Mouse (Mus musculus) retina, adult 2 months (tissue): ENCODE measurements around the gene Disc1.

ENCODE experiments used
- DNase-seq: peaks from one replicate; pipeline ENCODE4 v3.0.0-alpha.2; 2012; ENCODE audit warnings: low read depth, low spot score

Disc1 gene

DNA sequence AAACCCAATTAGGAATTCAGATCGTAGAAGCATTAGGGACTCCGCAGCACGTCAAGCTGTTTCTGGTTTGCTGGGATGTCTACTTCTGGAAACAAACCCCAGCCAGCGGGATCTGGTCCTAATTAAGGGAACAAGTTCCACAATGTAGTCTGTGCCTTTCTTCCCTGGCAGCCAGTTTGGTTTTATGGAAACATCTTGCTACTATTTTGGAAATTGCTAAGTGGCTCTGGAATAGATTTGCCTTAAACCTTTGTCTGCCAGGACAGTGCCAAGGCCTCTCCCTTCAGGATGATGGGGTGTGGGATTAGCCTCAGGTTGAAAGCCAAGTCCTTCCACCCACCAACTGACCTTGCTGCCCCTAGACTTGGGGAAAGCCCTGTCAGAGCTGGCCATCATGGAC lies 164.7 kb downstream of the Disc1 start:
- no peak for DNase-seq

DNA sequence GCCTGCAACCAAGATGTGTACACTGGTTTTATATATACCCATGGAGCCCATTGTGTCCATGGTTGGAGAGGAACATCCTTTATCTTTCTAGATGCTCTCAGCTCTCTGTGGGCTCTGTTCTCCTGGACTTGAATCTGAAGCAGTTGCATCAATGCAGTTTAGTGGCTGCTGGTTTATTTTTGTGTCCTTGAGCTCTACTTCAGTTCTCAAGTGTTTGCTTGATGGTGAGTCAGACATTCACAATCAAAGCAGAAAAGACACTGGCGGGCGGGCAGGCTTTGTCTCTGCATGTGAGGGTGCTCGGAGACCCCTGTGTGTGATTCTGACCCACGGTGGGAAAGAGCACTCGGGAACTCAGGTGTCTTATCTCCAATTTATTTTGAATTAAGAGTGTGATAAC lies 166.6 kb downstream of the Disc1 start:
- no peak for DNase-seq

DNA sequence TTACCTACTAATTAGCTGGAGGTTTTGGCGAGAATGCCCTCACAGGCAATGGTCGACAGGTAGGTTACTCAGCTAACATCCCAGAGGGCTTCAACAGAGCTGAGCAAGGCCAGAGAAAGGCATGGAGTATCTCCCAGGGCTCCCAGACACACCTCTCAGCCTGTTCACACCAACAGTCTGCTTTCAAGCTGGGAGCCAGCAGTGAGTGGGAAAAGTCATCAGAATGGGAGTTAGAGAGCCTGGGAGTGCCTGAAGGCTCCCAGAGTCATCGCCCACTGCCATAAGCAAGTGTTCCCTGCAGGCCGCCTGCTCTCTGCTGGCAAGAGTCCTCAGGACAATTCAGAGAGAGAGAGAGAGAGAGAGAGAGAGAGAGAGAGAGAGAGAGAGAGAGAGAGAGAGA lies 167.1 kb downstream of the Disc1 start:
- no peak for DNase-seq

DNA sequence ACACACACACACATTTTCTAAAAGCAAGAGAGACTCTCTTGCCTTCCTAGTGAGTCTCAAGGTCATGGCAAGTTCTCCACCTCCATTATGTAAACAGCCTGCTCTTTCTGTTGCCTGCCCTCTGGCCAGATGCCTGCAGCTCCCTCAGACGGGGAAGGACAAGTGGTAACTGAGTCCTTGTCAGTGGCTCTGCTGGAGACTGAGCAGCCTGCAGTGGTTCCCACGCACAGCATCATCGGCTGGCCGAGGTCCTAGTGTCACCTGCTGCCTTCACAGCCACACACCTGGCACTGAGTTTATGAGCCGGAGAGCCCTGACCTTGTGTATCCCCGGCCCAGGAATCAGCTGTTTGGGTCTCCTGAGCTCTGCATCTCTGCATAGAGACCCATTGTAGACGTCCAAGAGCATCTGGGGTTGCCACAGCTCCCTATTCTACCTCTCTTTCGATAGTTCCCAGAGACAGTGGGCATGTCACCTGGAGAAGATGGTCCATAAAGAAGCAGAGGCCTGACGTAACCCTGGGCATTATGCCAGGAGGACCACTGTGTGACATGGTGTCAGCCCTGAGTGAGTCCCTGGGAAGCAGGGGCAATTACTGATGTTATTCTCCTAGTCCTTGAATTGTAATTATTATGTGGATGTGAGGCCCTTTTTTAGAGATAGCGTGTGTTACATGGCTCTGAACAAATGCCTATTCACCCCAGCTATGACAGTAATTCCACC lies 169.2 kb downstream of the Disc1 start:
- no peak for DNase-seq

DNA sequence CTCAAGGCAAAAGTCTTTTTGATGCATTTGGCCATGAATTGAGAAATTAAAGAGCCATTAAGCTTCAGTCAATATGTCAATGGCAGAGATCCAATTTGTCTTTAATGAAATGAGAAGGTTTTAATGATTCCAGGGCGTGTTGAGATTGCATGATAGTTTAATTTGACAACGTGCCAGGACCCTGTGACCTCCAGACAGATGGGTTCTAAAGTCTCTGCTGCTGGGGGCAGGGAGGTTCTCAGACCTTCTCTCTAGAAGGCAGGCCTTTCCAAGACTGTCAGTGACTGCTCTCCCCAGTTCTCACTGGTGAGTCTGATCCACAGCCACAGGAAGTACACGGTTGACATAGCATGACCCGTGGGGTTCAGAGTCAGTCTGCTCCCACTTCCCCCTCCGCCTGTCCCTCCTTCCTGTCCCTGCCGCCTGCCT lies 170.3 kb downstream of the Disc1 start:
- no peak for DNase-seq

- DNase-seq: no peak
These were observed 171.3 kb downstream of the Disc1 start for GRCm38 (mm10) chr8:125225266-125225665.

DNA sequence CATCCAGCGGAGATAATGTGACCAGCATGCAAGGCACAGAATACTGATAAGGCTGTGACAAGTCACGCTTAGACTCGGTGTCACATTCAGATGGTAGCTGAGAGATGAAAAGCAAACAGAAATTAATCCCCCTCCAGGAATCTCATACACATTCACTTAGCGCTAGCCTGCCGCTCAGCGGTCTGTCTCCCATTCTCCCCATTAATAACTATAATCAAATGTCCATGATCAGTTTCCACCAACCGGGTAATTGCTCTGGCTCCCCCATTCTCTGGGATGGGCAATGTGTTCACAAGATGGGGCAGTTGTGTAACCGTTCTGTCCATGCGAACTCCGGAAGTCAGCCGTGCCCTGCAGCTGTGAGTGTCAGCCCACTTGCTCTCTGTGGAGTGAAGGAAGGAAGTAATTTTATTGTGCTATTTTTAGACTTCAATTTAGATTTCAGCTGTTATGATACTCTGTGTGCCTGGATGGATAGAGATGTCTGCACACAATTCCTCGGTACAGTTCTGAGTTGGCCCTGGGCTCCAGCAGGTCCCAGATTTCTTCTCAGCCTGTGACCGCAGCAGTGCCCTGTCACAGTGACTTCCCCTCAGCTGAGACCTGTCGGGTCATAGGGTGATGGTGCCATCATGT lies 173.1 kb downstream of the Disc1 start:
- no peak for DNase-seq

- no peak for DNase-seq
These were observed 176.6 kb downstream of the Disc1 start for GRCm38 (mm10) chr8:125230526-125231131.

DNA sequence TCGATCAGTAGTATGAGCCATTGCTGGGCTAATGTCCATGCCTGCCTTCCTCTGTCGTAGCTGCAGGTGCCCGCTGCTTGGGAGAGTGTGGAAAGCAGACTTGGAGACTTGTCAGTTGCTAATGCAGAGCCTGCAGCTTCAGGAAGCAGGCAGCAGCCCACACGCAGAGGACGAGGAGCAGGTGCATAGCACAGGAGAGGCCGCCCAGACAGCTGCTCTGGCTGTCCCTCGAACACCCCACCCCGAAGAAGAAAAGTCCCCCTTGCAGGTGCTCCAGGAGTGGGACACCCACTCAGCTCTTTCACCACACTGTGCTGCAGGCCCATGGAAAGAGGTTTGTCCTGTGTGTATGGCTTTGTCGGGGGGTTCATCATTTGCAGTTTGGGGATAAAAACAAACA lies 178.7 kb downstream of the Disc1 start:
- no peak for DNase-seq

- DNase-seq: no peak
These were observed 182.2 kb downstream of the Disc1 start for GRCm38 (mm10) chr8:125235898-125236835.

DNA sequence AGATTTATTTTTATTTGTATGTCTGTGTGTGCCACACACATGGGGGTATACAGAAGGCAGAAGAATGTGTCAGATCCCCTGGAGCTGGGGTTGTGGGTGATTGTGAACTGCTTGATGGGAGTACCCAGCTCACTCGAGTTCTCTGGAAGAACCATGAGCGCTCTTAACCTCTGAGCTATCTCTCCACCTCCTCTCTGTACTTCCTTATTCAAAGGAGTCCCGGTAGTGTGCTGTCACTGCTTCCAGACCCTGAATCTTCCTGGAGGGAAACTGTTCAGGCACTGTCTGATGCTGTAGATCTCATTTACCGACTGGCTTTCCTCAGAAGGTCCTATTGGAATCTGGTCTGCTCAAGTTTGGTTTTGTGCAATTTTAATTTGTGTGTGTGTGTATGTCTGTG lies 186.8 kb downstream of the Disc1 start:
- DNase-seq: no peak

- no peak for DNase-seq
These were observed 188.4 kb downstream of the Disc1 start for GRCm38 (mm10) chr8:125242382-125242781.

DNA sequence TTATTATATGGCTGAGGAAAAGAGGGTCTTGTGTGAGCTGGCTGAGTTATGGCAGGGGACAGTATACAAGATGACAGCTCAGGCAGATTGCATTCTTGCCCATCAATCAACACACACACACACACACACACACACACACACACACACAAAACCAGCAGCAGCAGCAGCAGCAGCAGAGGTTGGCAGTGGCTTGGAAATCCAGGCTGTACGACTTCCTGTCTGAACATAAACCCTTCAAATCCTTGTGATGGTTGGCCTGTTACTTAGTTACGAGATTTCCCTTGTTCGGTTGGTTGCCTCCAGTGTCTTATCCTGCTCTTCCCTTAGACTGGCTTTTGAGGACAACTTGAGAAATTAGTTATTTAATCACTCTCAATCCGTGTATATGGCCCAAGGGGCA lies 188.9 kb downstream of the Disc1 start:
- DNase-seq: no peak

- no peak for DNase-seq
These were observed 192.8 kb downstream of the Disc1 start for GRCm38 (mm10) chr8:125246737-125247292.

DNA sequence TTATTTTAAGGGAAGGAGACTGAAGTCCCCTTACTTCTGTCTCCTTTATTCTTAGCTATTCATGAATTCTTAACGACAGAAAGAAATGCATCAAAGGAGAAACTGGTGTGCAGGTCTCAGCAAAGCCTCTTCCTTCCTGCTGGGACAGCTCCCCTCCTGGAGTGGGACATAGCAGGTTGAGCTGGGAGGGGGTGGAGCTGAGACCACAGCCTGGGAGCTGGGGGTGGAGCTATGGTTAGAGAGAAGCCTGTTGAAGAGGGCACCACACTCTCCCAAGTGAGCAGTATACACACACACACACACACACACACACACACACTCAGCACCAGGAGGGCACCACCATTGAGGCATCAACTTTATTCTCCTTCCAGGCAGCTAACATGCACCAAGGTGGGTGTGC lies 193.4 kb downstream of the Disc1 start:
- DNase-seq: no peak

- DNase-seq: no peak
These were observed 199.0 kb downstream of the Disc1 start for GRCm38 (mm10) chr8:125252946-125253345.

GRCm38 (mm10) chr8:125253505-125254180 lies 199.6 kb downstream of the Disc1 start:
- DNase-seq: no peak

GRCm38 (mm10) chr8:125254188-125255005 lies 200.4 kb downstream of the Disc1 start:
- DNase-seq: peak; percentile 90

DNA sequence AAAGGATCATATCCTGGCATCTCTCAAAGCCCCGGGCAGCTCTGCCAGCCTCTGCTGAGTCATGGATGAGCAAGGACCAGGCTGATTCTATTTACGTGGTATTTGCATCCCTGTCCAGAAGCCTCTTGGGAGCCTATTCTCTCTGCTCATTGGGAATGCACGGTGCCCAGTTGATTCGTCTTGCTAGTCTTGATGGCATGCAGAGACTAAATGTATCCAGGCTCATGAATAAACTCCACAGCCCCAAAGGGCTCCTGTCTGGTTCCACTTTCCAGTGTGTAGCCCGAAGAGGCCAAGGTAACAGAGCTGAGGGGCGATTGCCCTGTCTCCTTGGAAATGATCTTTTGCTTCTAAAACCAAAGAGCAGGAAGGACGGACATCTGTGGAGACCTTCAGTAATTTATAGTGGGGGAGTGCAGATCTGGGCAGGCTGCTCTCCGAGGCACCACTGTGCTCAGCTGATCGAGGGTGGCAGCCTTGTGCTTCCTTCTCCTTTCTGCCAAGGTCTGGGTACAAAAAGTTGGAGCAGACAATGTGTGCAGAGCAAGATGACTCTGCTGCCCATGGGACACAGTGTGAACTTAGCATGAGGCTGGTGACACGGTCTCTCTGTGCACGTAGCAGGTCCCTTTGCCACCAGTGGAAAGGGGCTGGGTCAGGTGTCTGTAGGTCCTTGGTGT lies 201.2 kb downstream of the Disc1 start:
- no peak for DNase-seq

GRCm38 (mm10) chr8:125257660-125258059 lies 203.7 kb downstream of the Disc1 start:
- no peak for DNase-seq
